In the genomic region with DNA sequence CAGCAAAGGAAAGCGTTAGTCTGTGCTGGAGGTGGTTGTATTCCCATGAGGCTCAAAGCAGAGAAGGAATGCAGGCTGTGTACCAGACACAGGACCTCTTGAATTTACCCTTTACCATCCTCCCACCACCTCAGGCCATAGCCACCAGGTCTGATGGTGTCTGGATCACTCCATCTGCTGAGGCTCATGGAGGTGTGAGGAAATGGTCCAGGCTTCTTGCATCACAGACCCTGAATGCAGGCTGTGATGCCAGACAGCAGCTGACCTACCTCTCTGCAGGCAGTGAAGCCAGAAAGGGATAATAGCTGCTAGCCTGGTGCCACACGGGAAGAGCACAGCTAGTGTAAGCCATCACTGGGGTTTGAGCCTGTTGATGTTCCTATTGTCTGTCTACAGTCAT, we compare ENCODE assay signal across 21 mouse cellular contexts. TPM values are rescaled to one million over a fixed set of nuclear protein-coding genes. Genes with fewer than 3 reads are reported as not detected.
"Had no signal": no experiment of that assay in that cellular context is flagged by ENCODE, and none has a peak within 500 bp of the region (broad histone marks: within the 10 kb centered on the region; RNA-seq: fewer than 3 reads in every experiment).

No protein-coding gene starts in this region.

- H3K4me2 ChIP-seq: intestine, embryonic 15.5 days; kidney, embryonic 15.5 days; limb, embryonic 12.5 days; liver, embryonic 13.5 days; lung, embryonic 14.5 days; midbrain, embryonic 11.5 days; neural tube, embryonic 12.5 days had no signal

- H3K9me3 ChIP-seq: intestine, embryonic 15.5 days; kidney, embryonic 15.5 days; liver, embryonic 13.5 days; neural tube, embryonic 12.5 days had no signal

- H3K36me3 ChIP-seq: intestine, embryonic 15.5 days; kidney, embryonic 15.5 days; limb, embryonic 12.5 days; liver, embryonic 13.5 days; neural tube, embryonic 12.5 days had no signal

- H3K4me1 ChIP-seq: intestine, embryonic 15.5 days; limb, embryonic 12.5 days; liver, embryonic 13.5 days; neural tube, embryonic 12.5 days had no signal

- H3K27me3 ChIP-seq: intestine, embryonic 15.5 days; limb, embryonic 12.5 days; neural tube, embryonic 12.5 days had no signal

- DNase-seq: kidney, adult 11 months; kidney, adult 8-10 months; kidney, postnatal 14 days; kidney, postnatal 4 days; layer of hippocampus, postnatal 36 days; liver; liver, embryonic 13.5 days; lung, embryonic 14.5 days; midbrain, embryonic 14.5 days; retina, postnatal 1 day; right cerebral cortex, postnatal 25 days; thymus, postnatal 25 days had no signal

- H3K27ac ChIP-seq: kidney, embryonic 15.5 days; left cerebral cortex, adult 2 months; limb, embryonic 12.5 days; liver, embryonic 13.5 days; neural tube, embryonic 12.5 days had no signal

- H3K4me3 ChIP-seq: intestine, embryonic 15.5 days; kidney, embryonic 15.5 days; left cerebral cortex, adult 2 months; limb, embryonic 12.5 days; liver, embryonic 13.5 days; neural tube, embryonic 12.5 days had no signal

RNA-seq across cellular contexts. Expression of a gene that starts 12.2 kb away (rescaled TPM):
- total RNA-seq: megakaryocyte-erythroid progenitor cell, adult 5-6 weeks had no signal
- polyA plus RNA-seq: thymus, postnatal 0 days had no signal

RNA-seq across cellular contexts. Expression of a gene that starts 47.9 kb away (rescaled TPM):
- total RNA-seq: megakaryocyte-erythroid progenitor cell, adult 5-6 weeks; neutrophil, adult 5-6 weeks had no signal
